In the genomic region with DNA sequence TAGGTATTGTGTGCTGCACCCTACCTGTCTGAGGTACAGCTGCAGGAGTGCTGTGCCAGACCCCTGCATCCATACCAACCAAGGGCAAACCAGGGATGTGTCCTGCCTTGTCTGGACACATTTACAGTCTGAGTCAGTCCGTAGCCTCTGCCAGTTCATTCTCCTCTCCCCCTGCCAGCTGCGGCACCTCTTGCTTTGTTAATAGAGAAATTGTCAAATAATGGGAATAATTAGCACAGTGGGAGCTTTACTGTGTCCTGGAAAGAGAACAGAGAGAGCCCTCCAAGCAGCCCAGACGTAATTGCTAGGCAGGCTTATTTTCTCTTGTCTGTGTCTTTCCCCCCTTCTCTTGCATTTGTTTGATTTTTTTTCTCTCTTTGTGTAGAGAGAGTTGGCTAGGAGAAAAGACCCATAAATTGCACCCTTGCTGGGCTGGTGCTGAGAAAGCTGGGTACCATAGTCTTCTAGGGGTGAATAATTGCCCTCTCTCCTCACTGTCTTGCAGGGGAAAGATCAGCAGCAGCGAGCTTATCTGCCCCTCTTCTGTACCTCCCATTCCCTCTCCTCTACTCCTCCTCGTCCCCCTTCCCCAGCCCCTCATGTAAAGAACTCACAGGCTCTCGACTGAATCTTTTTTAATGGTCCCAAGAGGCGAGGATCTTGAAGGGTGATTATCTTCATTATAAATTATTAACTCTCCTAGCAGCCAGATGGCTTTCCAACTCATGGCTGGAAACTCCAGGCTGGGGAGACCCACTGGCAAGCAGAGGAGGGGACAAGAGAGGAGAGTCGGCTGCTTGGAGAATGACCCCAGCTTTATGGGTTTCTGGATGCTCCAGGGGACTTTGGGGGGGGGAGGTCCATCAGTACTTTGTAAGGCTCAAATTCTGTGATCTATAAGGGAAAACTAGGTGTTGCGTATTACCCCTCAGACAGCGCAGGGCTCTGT, we compare ENCODE assay signal across 13 mouse cellular contexts.
A peak's percentile ranks its signal among the peaks of the same experiment; 100 is the strongest.
DNase-seq lines count a peak whose midpoint lies in the region; ATAC-seq lines count a peak whose summit lies in the region.
"Had no signal": no experiment of that assay in that cellular context is flagged by ENCODE, and none has a peak within 500 bp of the region (broad histone marks: within the 10 kb centered on the region; RNA-seq: fewer than 3 reads in every experiment).

No protein-coding gene starts in this region.

- peak; percentile 32 for DNase-seq in embryo, embryonic 11 days
- no peak for DNase-seq in embryo, embryonic 9.5 days (ENCODE audit: extremely low spot score)
- peak; percentile 30 for DNase-seq in brain, embryonic 18.5 days (ENCODE audit: low read depth, low spot score)
- no peak for DNase-seq in testis, postnatal 14 days (ENCODE audit: low spot score)
- DNase-seq in urinary bladder, postnatal 14 days (ENCODE audit: low spot score) = no peak
- DNase-seq in heart, adult 11 months = no peak
- DNase-seq: heart, postnatal 14 days; lung, adult 2 months; thymus, postnatal 14 days had no signal

- no peaks in the 10 kb centered on the region for H3K36me3 ChIP-seq in hindbrain, embryonic 12.5 days
- no peaks in the 10 kb centered on the region for H3K36me3 ChIP-seq in midbrain, embryonic 15.5 days (replicated peaks)
- H3K36me3 ChIP-seq: kidney, embryonic 15.5 days; limb, embryonic 12.5 days had no signal

- ATAC-seq in hindbrain, embryonic 12.5 days (ENCODE audit: low FRiP score) = peak; percentile 79
- ATAC-seq in midbrain, embryonic 15.5 days (replicated peaks) = peak; percentile 79

- no peak overlapping the region for H3K4me2 ChIP-seq in hindbrain, embryonic 12.5 days (replicated peaks)
- H3K4me2 ChIP-seq in midbrain, embryonic 15.5 days = no peak overlapping the region
- H3K4me2 ChIP-seq: kidney, embryonic 15.5 days; limb, embryonic 12.5 days had no signal

- no peaks in the 10 kb centered on the region for H3K9me3 ChIP-seq in hindbrain, embryonic 12.5 days (replicated peaks)
- no peaks in the 10 kb centered on the region for H3K9me3 ChIP-seq in midbrain, embryonic 15.5 days
- H3K9me3 ChIP-seq: kidney, embryonic 15.5 days; limb, embryonic 12.5 days had no signal

- H3K27me3 ChIP-seq in hindbrain, embryonic 12.5 days = no peaks in the 10 kb centered on the region
- H3K27me3 ChIP-seq in midbrain, embryonic 15.5 days (replicated peaks) = no peaks in the 10 kb centered on the region
- H3K27me3 ChIP-seq: kidney, embryonic 15.5 days; limb, embryonic 12.5 days had no signal

- H3K9ac ChIP-seq in hindbrain, embryonic 12.5 days = no peak overlapping the region
- H3K9ac ChIP-seq in midbrain, embryonic 15.5 days = no peak overlapping the region
- H3K9ac ChIP-seq: kidney, embryonic 15.5 days; limb, embryonic 12.5 days had no signal

- H3K4me3 ChIP-seq in hindbrain, embryonic 12.5 days = no peak overlapping the region
- H3K4me3 ChIP-seq in midbrain, embryonic 15.5 days = no peak overlapping the region
- H3K4me3 ChIP-seq: kidney, embryonic 15.5 days; limb, embryonic 12.5 days had no signal

- peaks cover 11% of the 10 kb centered on the region for H3K4me1 ChIP-seq in hindbrain, embryonic 12.5 days
- peaks cover 12% of the 10 kb centered on the region for H3K4me1 ChIP-seq in midbrain, embryonic 15.5 days
- H3K4me1 ChIP-seq: limb, embryonic 12.5 days had no signal

- 42% methylated on average over 10 of the region's 10 CpGs for WGBS in hindbrain, embryonic 12.5 days
- WGBS in midbrain, embryonic 15.5 days = 29% methylated on average over 10 of the region's 10 CpGs

- H3K27ac ChIP-seq in hindbrain, embryonic 12.5 days = peak overlapping the region; percentile 41; the same call in 1 of the 2 replicates
- H3K27ac ChIP-seq in midbrain, embryonic 15.5 days = peak overlapping the region; percentile 66
- H3K27ac ChIP-seq: kidney, embryonic 15.5 days; limb, embryonic 12.5 days had no signal

Comparison
In these comparisons a context has a peak if more than half of its experiments do, and no peak if none do; other contexts are left out.
1. DNase-seq: peak in embryo, embryonic 11 days (single experiment) and brain, embryonic 18.5 days (single experiment); none in embryo, embryonic 9.5 days (single experiment), testis, postnatal 14 days (single experiment), urinary bladder, postnatal 14 days (single experiment) and heart, adult 11 months (single experiment).